Mouse (Mus musculus) ES-E14 (cell line): ENCODE measurements at regions not wholly inside any gene's neighbourhood (a gene's known extent, or its start where the extent isn't known, plus 50 kb on each side); places are given as distances from the start of the nearest gene placed in this dataset.

Source experiments
- HCFC1 ChIP-seq: IDR thresholded peaks from 2 replicates; pipeline ENCODE4 v1.6.1; 2012; ENCODE audit warnings: low read length, inconsistent platforms, borderline replicate concordance; ENCODE audit not compliant: insufficient read depth
- ZC3H11A ChIP-seq: IDR thresholded peaks from 2 replicates; pipeline ENCODE4 v1.6.1; 2012; ENCODE audit warnings: low read depth, mild to moderate bottlenecking, inconsistent platforms, low read length, borderline replicate concordance
- ZNF384 ChIP-seq: IDR thresholded peaks from 2 replicates; pipeline ENCODE4 v1.6.1; 2012; ENCODE audit warnings: low read depth, low read length, inconsistent platforms

DNA sequence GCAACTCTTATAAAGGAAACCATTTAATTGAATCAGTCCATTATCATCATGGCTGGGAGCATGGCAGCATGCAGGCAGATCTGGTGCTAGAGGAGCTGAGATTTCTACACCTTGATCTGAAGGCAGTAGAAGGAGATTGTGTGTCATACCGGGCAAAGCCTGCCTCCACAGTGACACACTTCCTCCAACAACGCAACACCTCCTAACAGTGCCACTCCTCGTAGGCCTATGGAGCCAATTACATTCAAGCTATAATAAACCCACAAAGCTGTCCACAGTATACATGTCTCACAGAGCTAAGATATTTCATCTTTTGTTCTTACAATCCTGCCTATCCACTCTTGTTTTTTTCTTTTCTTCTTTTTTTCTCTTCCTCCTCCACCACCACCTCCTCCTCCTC lies 141.8 kb downstream of the Csl start:
- no peak for TF ChIP-seq HCFC1
- no peak for TF ChIP-seq ZC3H11A
- no peak for TF ChIP-seq ZNF384
